Mouse (Mus musculus) heart, adult 2 months (tissue): ENCODE measurements around the gene Zfp940. TPM values are rescaled to one million over a fixed set of nuclear protein-coding genes. Genes with fewer than 3 reads are reported as not detected.

Source experiments
- DNase-seq, 2 experiments: peaks; one replicate each; pipeline ENCODE4 v3.0.0; 2021
- H3K27ac ChIP-seq: fragments of 200-600 bp; 2 replicates; pipeline ENCODE4 v1.8.1; 2022
- H3K27me3 ChIP-seq: fragments of 200-500 bp; 2 replicates; pipeline ENCODE4 v1.6.1; 2012; ENCODE audit warnings: mild to moderate bottlenecking, low read length, inconsistent platforms, mixed read lengths; ENCODE audit not compliant: control insufficient read depth, insufficient read depth
- H3K36me3 ChIP-seq: fragments of 200-500 bp; 2 replicates; pipeline ENCODE4 v1.6.1; 2012; ENCODE audit warnings: low read length, inconsistent platforms; ENCODE audit not compliant: control insufficient read depth, insufficient read depth
- H3K4me1 ChIP-seq: fragments of 200-500 bp; 2 replicates; pipeline ENCODE4 v1.6.1; 2011; ENCODE audit warnings: low read length; ENCODE audit not compliant: control insufficient read depth, insufficient read depth
- H3K4me3 ChIP-seq: fragments of 200-600 bp; 2 replicates; pipeline ENCODE4 v1.8.1; 2022
- H3K79me2 ChIP-seq: fragments of 200-500 bp; replicated peaks from 2 replicates; pipeline ENCODE4 v1.6.1; 2012; ENCODE audit warnings: mild to moderate bottlenecking, inconsistent platforms, low read length, moderate library complexity, mixed read lengths; ENCODE audit not compliant: control insufficient read depth, insufficient read depth
- H3K9ac ChIP-seq: fragments of 200-500 bp; 2 replicates; pipeline ENCODE4 v1.6.1; 2012; ENCODE audit warnings: low read depth, mild to moderate bottlenecking, control low read depth, inconsistent platforms, low read length, mixed read lengths
- CTCF ChIP-seq: fragments of 200-600 bp; IDR thresholded peaks from 2 replicates; pipeline ENCODE4 v1.8.1; 2022; ENCODE audit warnings: antibody characterized with exemption, mild to moderate bottlenecking, moderate library complexity
- EP300 ChIP-seq: fragments of 200-500 bp; IDR thresholded peaks from 2 replicates; pipeline ENCODE4 v1.6.1; 2011; ENCODE audit warnings: low read depth, low read length, control low read depth; ENCODE audit not compliant: insufficient read depth
- POLR2A ChIP-seq: fragments of 200-500 bp; IDR thresholded peaks from 2 replicates; pipeline ENCODE4 v1.6.1; 2011; ENCODE audit warnings: mild to moderate bottlenecking, low read depth, low read length, control low read depth; ENCODE audit not compliant: insufficient read depth
- WGBS: fragments of 180-500 bp; shearing (Covaris S2); methylation state at CpG from one replicate; pipeline ENCODE4 v1.1.7; 2018; 5-methylcytosine and 5-hydroxymethylcytosine counted together
- intact Hi-C: fragments of 180-260 bp; cut with DNase I; formaldehyde crosslinking; loops from one replicate; pipeline ENCODE4 v1.15.1; 2025
- polyA plus RNA-seq: library from polyadenylated mRNA; depleted of rRNA; stranded (reverse); fragments of >200 nt; gene quantifications from 2 replicates; pipeline ENCODE4 v1.2.3, GENCODE M21; 2012
- total RNA-seq, 2 experiments: library from RNA; stranded (reverse); gene quantifications; 2 replicates each; pipeline ENCODE4 v1.2.3; 2021

Zfp940 gene
- total and polyA plus RNA-seq, 3 experiments = 0.12 to 0.77 (median 0.44) TPM

GRCm38 (mm10) chr7:29839256-29839655, 14.2 kb downstream of the Zfp940 start:
- Histone ChIP-seq H3K27me3 (no peaks in the 10 kb centered on the region), H3K4me3 (no peak overlapping the region), H3K9ac (no peak overlapping the region), H3K27ac (no peak overlapping the region), H3K36me3 (no peaks in the 10 kb centered on the region), H3K79me2 (no peaks in the 10 kb centered on the region), H3K4me1 (no peaks in the 10 kb centered on the region)
- intact Hi-C loops = no loop called here
- TF ChIP-seq POLR2A (no peak), CTCF (no peak), EP300 (no peak)
- 62% methylated on average over 3 of the region's 3 CpGs for WGBS
- DNase-seq = no peak

GRCm38 (mm10) chr7:29836816-29837215, 16.7 kb downstream of the Zfp940 start:
- no peak overlapping the region for H3K4me3 ChIP-seq
- no peak overlapping the region for H3K27ac ChIP-seq
- 95% methylated on average over 1 of the region's 1 CpGs for WGBS
- no peaks in the 10 kb centered on the region for H3K79me2 ChIP-seq
- intact Hi-C loops = no loop called here
- H3K9ac ChIP-seq = no peak overlapping the region
- H3K27me3 ChIP-seq = no peaks in the 10 kb centered on the region
- no peak for DNase-seq
- H3K36me3 ChIP-seq = no peaks in the 10 kb centered on the region
- no peaks in the 10 kb centered on the region for H3K4me1 ChIP-seq
- TF ChIP-seq EP300 = no peak
- TF ChIP-seq CTCF = no peak
- TF ChIP-seq POLR2A = no peak

- Histone ChIP-seq H3K36me3 (no peaks in the 10 kb centered on the region), H3K27me3 (no peaks in the 10 kb centered on the region), H3K27ac (no peak overlapping the region), H3K79me2 (no peaks in the 10 kb centered on the region), H3K4me3 (no peak overlapping the region), H3K4me1 (no peaks in the 10 kb centered on the region), H3K9ac (no peak overlapping the region)
- DNase-seq = no peak
- intact Hi-C loops = no loop called here
- 97% methylated on average over 12 of the region's 12 CpGs for WGBS
- no peak for TF ChIP-seq POLR2A
- no peak for TF ChIP-seq EP300
- no peak for TF ChIP-seq CTCF
Measured at GRCm38 (mm10) chr7:29829804-29830203, 23.7 kb downstream of the Zfp940 start.

- Histone ChIP-seq H3K4me3 (no peak overlapping the region), H3K4me1 (no peaks in the 10 kb centered on the region), H3K9ac (no peak overlapping the region), H3K36me3 (no peaks in the 10 kb centered on the region), H3K79me2 (no peaks in the 10 kb centered on the region), H3K27ac (no peak overlapping the region), H3K27me3 (no peaks in the 10 kb centered on the region)
- TF ChIP-seq EP300 = no peak
- TF ChIP-seq POLR2A = no peak
- TF ChIP-seq CTCF = no peak
- no peak for DNase-seq
- 83% methylated on average over 12 of the region's 12 CpGs for WGBS
- intact Hi-C loops = no loop called here
Measured at GRCm38 (mm10) chr7:29828001-29828400, 25.5 kb downstream of the Zfp940 start.

- Histone ChIP-seq H3K36me3 (no peaks in the 10 kb centered on the region), H3K27me3 (no peaks in the 10 kb centered on the region), H3K79me2 (peaks cover 5% of the 10 kb centered on the region; the same call in 1 of the 2 replicates), H3K4me1 (peaks cover 13% of the 10 kb centered on the region), H3K9ac (peak overlapping the region; percentile 66), H3K27ac (peak overlapping the region; percentile 85), H3K4me3 (peak overlapping the region; percentile 69)
- WGBS = under 1% methylated on average over 12 of the region's 12 CpGs
- TF ChIP-seq EP300 (no peak), POLR2A (0 out of 2 replicates have a peak, but pooled peaks have one; percentile 18), CTCF (no peak)
- peak; percentile 71 to 82 for DNase-seq
- intact Hi-C loops = loop anchor here (2.0 to 5.0 kb wide), 4 partner anchors 34 to 399 kb away; partner anchors contain the start of genes Zfp568, Zfp84 and Zfp940
Measured at GRCm38 (mm10) chr7:29818619-29819254, 34.7 kb downstream of the Zfp940 start.

- Histone ChIP-seq H3K79me2 (peaks cover 3% of the 10 kb centered on the region; the same call in 1 of the 2 replicates), H3K4me1 (peaks cover 13% of the 10 kb centered on the region), H3K4me3 (peak within 1 kb of the TSS; percentile 66), H3K36me3 (no peaks in the 10 kb centered on the region), H3K27ac (peak within 1 kb of the TSS; percentile 83), H3K27me3 (no peaks in the 10 kb centered on the region), H3K9ac (peak within 1 kb of the TSS; percentile 77)
- under 1% methylated on average over 26 of the region's 26 CpGs for WGBS
- TF ChIP-seq CTCF (no peak), EP300 (no peak), POLR2A (peak; percentile 93)
- DNase-seq = peak; percentile 82 to 92
- intact Hi-C loops = loop anchor here (2.0 to 5.0 kb wide), 3 partner anchors 91 to 401 kb away; partner anchors contain the start of genes Zfp27 and Zfp568
Measured at GRCm38 (mm10) chr7:29815910-29816429, 37.5 kb downstream of the Zfp940 start, which contains the start of gene Zfp790. Zfp790 (plus strand) TSS chr7:29816114.
